Mouse (Mus musculus) heart, adult 2 months (tissue): Measurements from ENCODE around the gene Trim66.

Source experiments
- CTCF ChIP-seq: fragments of 200-600 bp; IDR thresholded peaks from 2 replicates; pipeline ENCODE4 v1.8.1; 2022; ENCODE audit warnings: antibody characterized with exemption, mild to moderate bottlenecking, moderate library complexity
- POLR2A ChIP-seq: fragments of 200-500 bp; IDR thresholded peaks from 2 replicates; pipeline ENCODE4 v1.6.1; 2011; ENCODE audit warnings: mild to moderate bottlenecking, low read depth, low read length, control low read depth; ENCODE audit not compliant: insufficient read depth

GRCm38 (mm10) chr7:109477926-109478325, 30.0 kb downstream of the Trim66 start:
- no peak for TF ChIP-seq POLR2A
- no peak for TF ChIP-seq CTCF
